Mouse (Mus musculus) liver, embryonic 14.5 days (tissue): ENCODE results near the gene Cryz.

Experiments
- CTCF ChIP-seq: IDR thresholded peaks from 2 replicates; pipeline ENCODE4 v1.5.1; 2016; ENCODE audit warnings: antibody characterized with exemption, low read depth, control low read depth
- EP300 ChIP-seq: IDR thresholded peaks from 2 replicates; pipeline ENCODE4 v1.6.1; 2016; ENCODE audit warnings: antibody characterized with exemption, low read depth

GRCm38 (mm10) chr3:154654901-154655300, 58.4 kb downstream of the Cryz start:
- no peak for TF ChIP-seq CTCF
- TF ChIP-seq EP300: no peak
